Mouse (Mus musculus) kidney, embryonic 15.5 days (tissue): ENCODE data around the gene Ms4a14. TPM values are rescaled to one million over a fixed set of nuclear protein-coding genes. Genes with fewer than 3 reads are reported as not detected.
"Not testable (repeated sequence)": the region's sequence is repeated elsewhere in the genome, so short reads cannot be mapped to it uniquely, and the experiment has no call there.

Source experiments
- ATAC-seq: fragments of 200-750 bp; cut with Nextera tagmentation; replicated peaks from 2 replicates; pipeline ENCODE4 v1.8.0; 2017; ENCODE audit warnings: moderate TSS enrichment; ENCODE audit not compliant: low FRiP score
- H3K27ac ChIP-seq: fragments of 300-500 bp; sonication (generic); 2 replicates; pipeline ENCODE4 v1.5.1; 2015; ENCODE audit warnings: mild to moderate bottlenecking, inconsistent platforms
- H3K27me3 ChIP-seq: fragments of 300-500 bp; sonication (generic); 2 replicates; pipeline ENCODE4 v1.6.1; 2015; ENCODE audit warnings: inconsistent platforms
- H3K36me3 ChIP-seq: fragments of 300-500 bp; sonication (generic); 2 replicates; pipeline ENCODE4 v1.6.1; 2015; ENCODE audit warnings: inconsistent platforms
- H3K4me1 ChIP-seq: fragments of 300-500 bp; sonication (generic); 2 replicates; pipeline ENCODE4 v1.6.1; 2015; ENCODE audit warnings: inconsistent platforms
- H3K4me2 ChIP-seq: fragments of 300-500 bp; sonication (generic); 2 replicates; pipeline ENCODE4 v1.6.1; 2015; ENCODE audit warnings: moderate library complexity, mild to moderate bottlenecking, inconsistent platforms
- H3K4me3 ChIP-seq: fragments of 300-500 bp; sonication (generic); replicated peaks from 2 replicates; pipeline ENCODE4 v1.5.1; 2015; ENCODE audit warnings: mild to moderate bottlenecking, inconsistent platforms
- H3K9ac ChIP-seq: fragments of 300-500 bp; sonication (generic); 2 replicates; pipeline ENCODE4 v1.6.1; 2015; ENCODE audit warnings: mild to moderate bottlenecking, inconsistent platforms
- H3K9me3 ChIP-seq: fragments of 300-500 bp; sonication (generic); replicated peaks from 2 replicates; pipeline ENCODE4 v1.6.1; 2016; ENCODE audit warnings: inconsistent platforms
- WGBS: fragments of 180-500 bp; shearing (Covaris S2); methylation state at CpG from one replicate; pipeline ENCODE4 v1.1.7; 2015; ENCODE audit warnings: mixed read lengths; 5-methylcytosine and 5-hydroxymethylcytosine counted together
- polyA plus RNA-seq: library from polyadenylated mRNA; unstranded; fragments of >200 nt; fragmentation: Nextera tagmentation; extraction: Ambion mirVana; gene quantifications from 2 replicates; pipeline ENCODE4 v1.2.1, GENCODE M21; 2015

The Ms4a14 gene
- polyA plus RNA-seq, 1 experiment from 2014 or later = 0.06 TPM

GRCm38 (mm10) chr19:11298939-11299338, 15.3 kb downstream of the Ms4a14 start:
- H3K27me3 ChIP-seq = no peaks in the 10 kb centered on the region
- H3K27ac ChIP-seq = no peak overlapping the region
- no peaks in the 10 kb centered on the region for H3K4me1 ChIP-seq
- H3K4me2 ChIP-seq = no peak overlapping the region
- H3K9ac ChIP-seq = no peak overlapping the region
- H3K4me3 ChIP-seq = no peak overlapping the region
- no peak for ATAC-seq
- WGBS = 65% methylated on average over 2 of the region's 2 CpGs
- no peaks in the 10 kb centered on the region for H3K9me3 ChIP-seq
- no peaks in the 10 kb centered on the region for H3K36me3 ChIP-seq

- H3K9ac ChIP-seq, H3K27ac ChIP-seq, H3K4me1 ChIP-seq, ATAC-seq, H3K9me3 ChIP-seq, H3K36me3 ChIP-seq, H3K27me3 ChIP-seq: not testable (repeated sequence)
- H3K4me3 ChIP-seq = peak overlapping the region; percentile 43
- 7% methylated on average over 3 of the region's 3 CpGs for WGBS
- peak overlapping the region; percentile 58 for H3K4me2 ChIP-seq
These were observed 20.6 kb downstream of the Ms4a14 start for GRCm38 (mm10) chr19:11293616-11294015.

GRCm38 (mm10) chr19:11292990-11293389, 21.3 kb downstream of the Ms4a14 start:
- 11% methylated on average over 12 of the region's 12 CpGs for WGBS
- H3K9ac ChIP-seq = peak overlapping the region; percentile 36
- ATAC-seq = no peak
- peak overlapping the region; percentile 58 for H3K4me2 ChIP-seq
- H3K9me3 ChIP-seq = no peaks in the 10 kb centered on the region
- H3K4me1 ChIP-seq = no peaks in the 10 kb centered on the region
- no peaks in the 10 kb centered on the region for H3K36me3 ChIP-seq
- no peaks in the 10 kb centered on the region for H3K27me3 ChIP-seq
- H3K4me3 ChIP-seq = peak overlapping the region; percentile 43
- 0 out of 2 replicates have a peak overlapping the region, but pooled peaks have one; percentile 45 for H3K27ac ChIP-seq

- Histone ChIP-seq H3K4me2 (no peak within 1 kb of the TSS), H3K36me3 (no peaks in the 10 kb centered on the region), H3K4me1 (no peaks in the 10 kb centered on the region), H3K27ac (no peak within 1 kb of the TSS), H3K27me3 (no peaks in the 10 kb centered on the region), H3K9me3 (no peaks in the 10 kb centered on the region), H3K4me3 (no peak within 1 kb of the TSS), H3K9ac (no peak within 1 kb of the TSS)
- WGBS = 85% methylated on average over 2 of the region's 2 CpGs
- no peak for ATAC-seq
These were observed 30.5 kb downstream of the Ms4a14 start, which contains the start of gene Ms4a5 for GRCm38 (mm10) chr19:11283773-11284172. Gene Ms4a5, minus strand, starts transcription at chr19:11283873.

- no peak for ATAC-seq
- H3K9me3 ChIP-seq = no peaks in the 10 kb centered on the region
- no peaks in the 10 kb centered on the region for H3K27me3 ChIP-seq
- no peak overlapping the region for H3K9ac ChIP-seq
- no peaks in the 10 kb centered on the region for H3K4me1 ChIP-seq
- no peak overlapping the region for H3K27ac ChIP-seq
- 79% methylated on average over 3 of the region's 3 CpGs for WGBS
- H3K4me3 ChIP-seq = no peak overlapping the region
- H3K36me3 ChIP-seq = no peaks in the 10 kb centered on the region
- H3K4me2 ChIP-seq = no peak overlapping the region
These were observed 34.0 kb downstream of the Ms4a14 start for GRCm38 (mm10) chr19:11280223-11280622.

GRCm38 (mm10) chr19:11276431-11276830, 37.8 kb downstream of the Ms4a14 start:
- Histone ChIP-seq H3K36me3 (no peaks in the 10 kb centered on the region), H3K4me2 (no peak overlapping the region), H3K9ac (no peak overlapping the region), H3K4me1 (no peaks in the 10 kb centered on the region), H3K27ac (no peak overlapping the region), H3K27me3 (no peaks in the 10 kb centered on the region), H3K9me3 (no peaks in the 10 kb centered on the region), H3K4me3 (no peak overlapping the region)
- ATAC-seq = no peak
- WGBS = 65% methylated on average over 5 of the region's 5 CpGs

- no peak overlapping the region for H3K4me3 ChIP-seq
- no peaks in the 10 kb centered on the region for H3K36me3 ChIP-seq
- H3K4me2 ChIP-seq = no peak overlapping the region
- H3K27ac ChIP-seq = no peak overlapping the region
- ATAC-seq = no peak
- no peaks in the 10 kb centered on the region for H3K27me3 ChIP-seq
- no peaks in the 10 kb centered on the region for H3K4me1 ChIP-seq
- WGBS = 72% methylated on average over 4 of the region's 4 CpGs
- no peaks in the 10 kb centered on the region for H3K9me3 ChIP-seq
- H3K9ac ChIP-seq = no peak overlapping the region
These were observed 47.3 kb downstream of the Ms4a14 start for GRCm38 (mm10) chr19:11266956-11267355.

- Histone ChIP-seq H3K9ac (no peak within 1 kb of the TSS), H3K4me2 (no peak within 1 kb of the TSS), H3K36me3 (no peaks in the 10 kb centered on the region), H3K9me3 (no peaks in the 10 kb centered on the region), H3K4me1 (no peaks in the 10 kb centered on the region), H3K27me3 (no peaks in the 10 kb centered on the region), H3K27ac (no peak within 1 kb of the TSS), H3K4me3 (no peak within 1 kb of the TSS)
- 86% methylated on average over 8 of the region's 8 CpGs for WGBS
- no peak for ATAC-seq
These were observed 48.0 kb downstream of the Ms4a14 start, which contains the start of gene Ms4a1 for GRCm38 (mm10) chr19:11266052-11266845. Gene Ms4a1, minus strand, starts transcription at chr19:11266241.

- 84% methylated on average over 9 of the region's 9 CpGs for WGBS
- Histone ChIP-seq H3K27me3 (no peaks in the 10 kb centered on the region), H3K9me3 (no peaks in the 10 kb centered on the region), H3K36me3 (no peaks in the 10 kb centered on the region), H3K4me2 (no peak overlapping the region), H3K4me3 (no peak overlapping the region), H3K4me1 (no peaks in the 10 kb centered on the region), H3K9ac (no peak overlapping the region), H3K27ac (no peak overlapping the region)
- ATAC-seq = no peak
These were observed 49.6 kb downstream of the Ms4a14 start for GRCm38 (mm10) chr19:11264602-11265185.

GRCm38 (mm10) chr19:11263549-11263948, 50.7 kb downstream of the Ms4a14 start:
- WGBS = 77% methylated on average over 3 of the region's 3 CpGs
- H3K27me3 ChIP-seq = no peaks in the 10 kb centered on the region
- no peak for ATAC-seq

GRCm38 (mm10) chr19:11262932-11263331, 51.3 kb downstream of the Ms4a14 start:
- not testable (repeated sequence) for H3K4me1 ChIP-seq, H3K36me3 ChIP-seq, H3K4me2 ChIP-seq, H3K9ac ChIP-seq, H3K4me3 ChIP-seq, H3K9me3 ChIP-seq, H3K27ac ChIP-seq, ATAC-seq, H3K27me3 ChIP-seq
- 65% methylated on average over 4 of the region's 4 CpGs for WGBS

More at GRCm38 (mm10) chr19:11263549-11263948, 50.7 kb downstream of the Ms4a14 start:
- Histone ChIP-seq H3K9me3 (no peaks in the 10 kb centered on the region), H3K36me3 (no peaks in the 10 kb centered on the region), H3K4me2 (no peak overlapping the region), H3K9ac (no peak overlapping the region), H3K27ac (no peak overlapping the region), H3K4me1 (no peaks in the 10 kb centered on the region), H3K4me3 (no peak overlapping the region)

- WGBS = 76% methylated on average over 2 of the region's 2 CpGs
- no peaks in the 10 kb centered on the region for H3K36me3 ChIP-seq
These were observed 52.7 kb downstream of the Ms4a14 start for GRCm38 (mm10) chr19:11261522-11261921.

More at GRCm38 (mm10) chr19:11261522-11261921, 52.7 kb downstream of the Ms4a14 start:
- no peaks in the 10 kb centered on the region for H3K27me3 ChIP-seq
- no peak overlapping the region for H3K9ac ChIP-seq
- no peak for ATAC-seq
- no peaks in the 10 kb centered on the region for H3K4me1 ChIP-seq
- H3K4me2 ChIP-seq = no peak overlapping the region
- no peaks in the 10 kb centered on the region for H3K9me3 ChIP-seq
- H3K27ac ChIP-seq = no peak overlapping the region
- H3K4me3 ChIP-seq = no peak overlapping the region
